Mouse (Mus musculus) testis, adult 2 months (tissue): ENCODE data around the gene Nrn1l. TPM values are rescaled to one million over a fixed set of nuclear protein-coding genes. Genes with fewer than 3 reads are reported as not detected.

Experiments
- H3K27ac ChIP-seq: fragments of 200-500 bp; 2 replicates; pipeline ENCODE4 v1.5.1; 2012; ENCODE audit warnings: low read depth, low read length; ENCODE audit not compliant: control insufficient read depth, insufficient read depth
- H3K27me3 ChIP-seq: fragments of 200-500 bp; 2 replicates; pipeline ENCODE4 v1.6.1; 2012; ENCODE audit warnings: mild to moderate bottlenecking, low read length, moderate library complexity; ENCODE audit not compliant: control insufficient read depth, insufficient read depth
- H3K36me3 ChIP-seq: fragments of 200-500 bp; 2 replicates; pipeline ENCODE4 v1.6.1; 2012; ENCODE audit warnings: mild to moderate bottlenecking, low read length; ENCODE audit not compliant: control insufficient read depth, insufficient read depth
- H3K4me1 ChIP-seq: fragments of 200-500 bp; 2 replicates; pipeline ENCODE4 v1.6.1; 2012; ENCODE audit warnings: low read length; ENCODE audit not compliant: control insufficient read depth, insufficient read depth
- H3K4me3 ChIP-seq: fragments of 200-500 bp; 2 replicates; pipeline ENCODE4 v1.5.1; 2012; ENCODE audit warnings: low read depth, mild to moderate bottlenecking, low read length, moderate library complexity, mixed read lengths; ENCODE audit not compliant: control insufficient read depth
- CTCF ChIP-seq: fragments of 200-500 bp; IDR thresholded peaks from 2 replicates; pipeline ENCODE4 v1.5.1; 2012; ENCODE audit warnings: low read depth, mild to moderate bottlenecking, inconsistent platforms, low read length, moderate library complexity; ENCODE audit not compliant: control insufficient read depth, insufficient read depth, insufficient replicate concordance
- POLR2A ChIP-seq: fragments of 200-500 bp; IDR thresholded peaks from 2 replicates; pipeline ENCODE4 v1.6.1; 2012; ENCODE audit warnings: low read depth, mild to moderate bottlenecking, inconsistent platforms, low read length, moderate library complexity; ENCODE audit not compliant: control insufficient read depth
- polyA plus RNA-seq: library from polyadenylated mRNA; depleted of rRNA; stranded (reverse); fragments of >200 nt; gene quantifications from 2 replicates; pipeline ENCODE4 v1.2.3, GENCODE M21; 2012; rRNA removed

Nrn1l gene
- polyA plus RNA-seq = 3.8 and 5.0 TPM in 2 replicates

GRCm38 (mm10) chr8:105893339-105893738 is at the start of gene Nrn1l:
TSS of gene Nrn1l (plus strand) at chr8:105893567.
- Histone ChIP-seq H3K4me3 (no peak within 1 kb of the TSS), H3K4me1 (peaks cover 2% of the 10 kb centered on the region; the same call in 1 of the 2 replicates), H3K27ac (no peak within 1 kb of the TSS), H3K36me3 (peaks cover 3% of the 10 kb centered on the region), H3K27me3 (no peaks in the 10 kb centered on the region)
- TF ChIP-seq POLR2A = no peak

GRCm38 (mm10) chr8:105846678-105847077 is 46.7 kb upstream of the Nrn1l start:
- TF ChIP-seq POLR2A (no peak), CTCF (no peak)
- H3K27ac ChIP-seq = no peak overlapping the region
- H3K36me3 ChIP-seq = no peaks in the 10 kb centered on the region; the same call in none of the 2 replicates
- no peak overlapping the region for H3K4me3 ChIP-seq
- peaks cover 4% of the 10 kb centered on the region for H3K4me1 ChIP-seq
- H3K27me3 ChIP-seq = no peaks in the 10 kb centered on the region

GRCm38 (mm10) chr8:105850014-105850413 is 43.4 kb upstream of the Nrn1l start:
- H3K4me3 ChIP-seq = no peak overlapping the region
- no peaks in the 10 kb centered on the region for H3K36me3 ChIP-seq
- TF ChIP-seq CTCF (no peak), POLR2A (no peak)
- no peak overlapping the region for H3K27ac ChIP-seq
- H3K27me3 ChIP-seq = no peaks in the 10 kb centered on the region
- peaks cover 6% of the 10 kb centered on the region for H3K4me1 ChIP-seq

- no peak for TF ChIP-seq CTCF
- no peak for TF ChIP-seq POLR2A
- Histone ChIP-seq H3K4me1 (peaks cover 6% of the 10 kb centered on the region), H3K36me3 (no peaks in the 10 kb centered on the region), H3K27ac (no peak overlapping the region), H3K4me3 (no peak overlapping the region), H3K27me3 (no peaks in the 10 kb centered on the region)
Measured at GRCm38 (mm10) chr8:105850611-105851010, 42.8 kb upstream of the Nrn1l start.

- H3K27me3 ChIP-seq = no peaks in the 10 kb centered on the region
- peak overlapping the region; percentile 99 for H3K4me3 ChIP-seq
- TF ChIP-seq POLR2A = peak; percentile 96
- no peak for TF ChIP-seq CTCF
- no peaks in the 10 kb centered on the region for H3K36me3 ChIP-seq
- peaks cover 12% of the 10 kb centered on the region for H3K4me1 ChIP-seq
- H3K27ac ChIP-seq = peak overlapping the region; percentile 94
Measured at GRCm38 (mm10) chr8:105851651-105852143, 41.7 kb upstream of the Nrn1l start.

- Histone ChIP-seq H3K36me3 (no peaks in the 10 kb centered on the region), H3K4me3 (peak overlapping the region; percentile 99), H3K27ac (no peak overlapping the region), H3K27me3 (no peaks in the 10 kb centered on the region), H3K4me1 (peaks cover 12% of the 10 kb centered on the region)
- TF ChIP-seq POLR2A (no peak), CTCF (no peak)
Measured at GRCm38 (mm10) chr8:105852146-105852729, 41.1 kb upstream of the Nrn1l start.

GRCm38 (mm10) chr8:105853178-105853577 is 40.2 kb upstream of the Nrn1l start, which contains the start of gene Cenpt:
TSS of gene Cenpt (minus strand) at chr8:105853278.
- H3K36me3 ChIP-seq = no peaks in the 10 kb centered on the region
- TF ChIP-seq POLR2A (no peak), CTCF (no peak)
- no peak within 1 kb of the TSS for H3K27ac ChIP-seq
- H3K27me3 ChIP-seq = no peaks in the 10 kb centered on the region
- peak within 1 kb of the TSS; percentile 55 for H3K4me3 ChIP-seq
- H3K4me1 ChIP-seq = peaks cover 12% of the 10 kb centered on the region

GRCm38 (mm10) chr8:105854303-105854702 is 39.1 kb upstream of the Nrn1l start:
- Histone ChIP-seq H3K27ac (no peak overlapping the region), H3K27me3 (no peaks in the 10 kb centered on the region), H3K36me3 (no peaks in the 10 kb centered on the region), H3K4me1 (peaks cover 12% of the 10 kb centered on the region), H3K4me3 (no peak overlapping the region)
- TF ChIP-seq CTCF (peak; percentile 23; the same call in 1 of the 2 replicates), POLR2A (no peak)
